Mouse (Mus musculus) layer of hippocampus, adult 9-11 months (tissue): ENCODE measurements around the gene Gprc5c.

Experiments
- DNase-seq: peaks from one replicate; pipeline ENCODE4 v3.0.0; 2022

Gene Gprc5c

GRCm38 (mm10) chr11:114850452-114851268, at the start of gene Gprc5c:
Gprc5c (plus strand) TSS chr11:114851152.
- no peak for DNase-seq

- DNase-seq = no peak
Measured at GRCm38 (mm10) chr11:114801906-114802305, 49.0 kb upstream of the Gprc5c start.

GRCm38 (mm10) chr11:114802540-114803267, 48.2 kb upstream of the Gprc5c start:
- no peak for DNase-seq

GRCm38 (mm10) chr11:114803990-114804389, 47.0 kb upstream of the Gprc5c start:
- no peak for DNase-seq

- no peak for DNase-seq
Measured at GRCm38 (mm10) chr11:114807025-114807424, 43.9 kb upstream of the Gprc5c start.

GRCm38 (mm10) chr11:114807686-114808427, 43.1 kb upstream of the Gprc5c start:
- DNase-seq = no peak

- no peak for DNase-seq
Measured at GRCm38 (mm10) chr11:114809371-114809770, 41.6 kb upstream of the Gprc5c start.

GRCm38 (mm10) chr11:114810344-114810743, 40.6 kb upstream of the Gprc5c start:
- DNase-seq = no peak

GRCm38 (mm10) chr11:114812731-114813240, 38.2 kb upstream of the Gprc5c start:
- DNase-seq = peak; percentile 83

GRCm38 (mm10) chr11:114814873-114815592, 35.9 kb upstream of the Gprc5c start:
- no peak for DNase-seq

- no peak for DNase-seq
Measured at GRCm38 (mm10) chr11:114816934-114817333, 34.0 kb upstream of the Gprc5c start.

GRCm38 (mm10) chr11:114818185-114818584, 32.8 kb upstream of the Gprc5c start:
- peak; percentile 30 for DNase-seq

GRCm38 (mm10) chr11:114819110-114819509, 31.8 kb upstream of the Gprc5c start:
- no peak for DNase-seq

- DNase-seq = no peak
Measured at GRCm38 (mm10) chr11:114820444-114820843, 30.5 kb upstream of the Gprc5c start.

- DNase-seq = no peak
Measured at GRCm38 (mm10) chr11:114821325-114821724, 29.6 kb upstream of the Gprc5c start.

GRCm38 (mm10) chr11:114822727-114823126, 28.2 kb upstream of the Gprc5c start:
- DNase-seq = peak; percentile 91

- DNase-seq = no peak
Measured at GRCm38 (mm10) chr11:114823199-114823725, 27.7 kb upstream of the Gprc5c start.

- DNase-seq = no peak
Measured at GRCm38 (mm10) chr11:114826686-114827085, 24.3 kb upstream of the Gprc5c start.

- DNase-seq = no peak
Measured at GRCm38 (mm10) chr11:114829499-114830432, 21.2 kb upstream of the Gprc5c start.

- no peak for DNase-seq
Measured at GRCm38 (mm10) chr11:114830433-114830773, 20.5 kb upstream of the Gprc5c start.

GRCm38 (mm10) chr11:114833166-114833565, 17.8 kb upstream of the Gprc5c start:
- no peak for DNase-seq
